Mouse (Mus musculus): ENCODE measurements at regions not wholly inside any gene's neighbourhood (a gene's known extent, or its start where the extent isn't known, plus 50 kb on each side); places are given as distances from the start of the nearest gene placed in this dataset.

- WGBS = 78% methylated on average over 7 of the region's 7 CpGs
- DNase-seq (ENCODE audit: low read depth, low spot score) = no peak
Measured at GRCm38 (mm10) chr8:80268910-80269460, 211.2 kb upstream of the Hhip start.

- 79% methylated on average over 2 of the region's 2 CpGs for WGBS
Measured at GRCm38 (mm10) chr8:80264915-80265314, 207.1 kb upstream of the Hhip start.

GRCm38 (mm10) chr8:80263468-80263945 lies 205.7 kb upstream of the Hhip start:
- WGBS = 27% methylated on average over 11 of the region's 11 CpGs
- no peak for DNase-seq (ENCODE audit: low read depth, low spot score)

More at GRCm38 (mm10) chr8:80264915-80265314, 207.1 kb upstream of the Hhip start:
- no peak for DNase-seq (ENCODE audit: low read depth, low spot score)

- DNase-seq (ENCODE audit: low read depth, low spot score) = no peak
- 68% methylated on average over 3 of the region's 3 CpGs for WGBS
Measured at GRCm38 (mm10) chr8:80262911-80263310, 205.1 kb upstream of the Hhip start.

GRCm38 (mm10) chr8:80253541-80253940 lies 195.7 kb upstream of the Hhip start:
- whole genome bisulfite sequencing = 17% methylated on average over 4 of the region's 4 CpGs
- DNase-seq (ENCODE audit: low read depth, low spot score) = no peak

GRCm38 (mm10) chr8:80251595-80251994 lies 193.8 kb upstream of the Hhip start:
- 54% methylated on average over 3 of the region's 3 CpGs for WGBS
- no peak for DNase-seq (ENCODE audit: low read depth, low spot score)

- no peak for DNase-seq (ENCODE audit: low read depth, low spot score)
- WGBS = 86% methylated on average over 7 of the region's 7 CpGs
Measured at GRCm38 (mm10) chr8:80250305-80251161, 192.7 kb upstream of the Hhip start.

- no peak for DNase-seq (ENCODE audit: low read depth, low spot score)
- 52% methylated on average over 2 of the region's 2 CpGs for WGBS
Measured at GRCm38 (mm10) chr8:80249762-80250161, 192.0 kb upstream of the Hhip start.

GRCm38 (mm10) chr8:80239879-80240278 lies 182.1 kb upstream of the Hhip start:
- no peak for DNase-seq (ENCODE audit: low read depth, low spot score)

GRCm38 (mm10) chr8:80210361-80210760 lies 152.6 kb upstream of the Hhip start:
- no peak for DNase-seq (ENCODE audit: low read depth, low spot score)
- WGBS = 62% methylated on average over 1 of the region's 1 CpGs

More at GRCm38 (mm10) chr8:80239879-80240278, 182.1 kb upstream of the Hhip start:
- 78% methylated on average over 4 of the region's 4 CpGs for WGBS

- DNase-seq (ENCODE audit: low read depth, low spot score) = no peak
Measured at GRCm38 (mm10) chr8:80204678-80205654, 147.2 kb upstream of the Hhip start.

GRCm38 (mm10) chr8:80203769-80204677 lies 146.2 kb upstream of the Hhip start:
- DNase-seq (ENCODE audit: low read depth, low spot score) = no peak
- WGBS = 48% methylated on average over 4 of the region's 4 CpGs

More at GRCm38 (mm10) chr8:80204678-80205654, 147.2 kb upstream of the Hhip start:
- WGBS = 63% methylated on average over 15 of the region's 15 CpGs

- 79% methylated on average over 4 of the region's 4 CpGs for WGBS
- no peak for DNase-seq (ENCODE audit: low read depth, low spot score)
Measured at GRCm38 (mm10) chr8:80197680-80198079, 139.9 kb upstream of the Hhip start.

GRCm38 (mm10) chr8:80190510-80190908 lies 132.7 kb upstream of the Hhip start:
- WGBS = 59% methylated on average over 4 of the region's 4 CpGs
- no peak for DNase-seq (ENCODE audit: low read depth, low spot score)

GRCm38 (mm10) chr8:80189797-80190509 lies 132.1 kb upstream of the Hhip start:
- WGBS = 73% methylated on average over 10 of the region's 10 CpGs
- no peak for DNase-seq (ENCODE audit: low read depth, low spot score)

- no peak for DNase-seq (ENCODE audit: low read depth, low spot score)
- 49% methylated on average over 4 of the region's 4 CpGs for WGBS
Measured at GRCm38 (mm10) chr8:80185286-80185685, 127.5 kb upstream of the Hhip start.

- 69% methylated on average over 9 of the region's 9 CpGs for WGBS
- DNase-seq (ENCODE audit: low read depth, low spot score) = no peak
Measured at GRCm38 (mm10) chr8:80168688-80169087, 110.9 kb upstream of the Hhip start.

GRCm38 (mm10) chr8:80149458-80150083 lies 91.8 kb upstream of the Hhip start:
- DNase-seq (ENCODE audit: low read depth, low spot score) = no peak

More at GRCm38 (mm10) chr8:80149458-80150083, 91.8 kb upstream of the Hhip start:
- WGBS = 58% methylated on average over 9 of the region's 9 CpGs

All from large intestine, adult 2 months (tissue).